Mouse (Mus musculus) stomach, embryonic 14.5 days (tissue): ENCODE results near the gene Lamb1. TPM values are rescaled to one million over a fixed set of nuclear protein-coding genes. Genes with fewer than 3 reads are reported as not detected.

Experiments
- ATAC-seq: fragments of 200-750 bp; cut with Nextera tagmentation; 2 replicates; pipeline ENCODE4 v1.8.0; 2017; ENCODE audit warnings: low read depth, moderate TSS enrichment; ENCODE audit not compliant: insufficient number of reproducible peaks, insufficient read depth, low FRiP score
- H3K27ac ChIP-seq: fragments of 300-500 bp; sonication (generic); 2 replicates; pipeline ENCODE4 v1.5.1; 2014; ENCODE audit warnings: mild to moderate bottlenecking, low read length, moderate library complexity, mixed read lengths
- H3K27me3 ChIP-seq: fragments of 300-500 bp; sonication (generic); 2 replicates; pipeline ENCODE4 v1.6.1; 2014; ENCODE audit warnings: low read length, control low read depth, mixed read lengths; ENCODE audit not compliant: control insufficient read depth, insufficient read depth
- H3K36me3 ChIP-seq: fragments of 300-500 bp; sonication (generic); 2 replicates; pipeline ENCODE4 v1.6.1; 2014; ENCODE audit warnings: mild to moderate bottlenecking, control low read depth, low read length, moderate library complexity, mixed read lengths; ENCODE audit not compliant: control insufficient read depth, insufficient read depth
- H3K4me1 ChIP-seq: fragments of 300-500 bp; sonication (generic); 2 replicates; pipeline ENCODE4 v1.6.1; 2014; ENCODE audit warnings: low read length, control low read depth, mixed read lengths; ENCODE audit not compliant: control insufficient read depth, insufficient read depth
- H3K4me2 ChIP-seq: fragments of 300-500 bp; sonication (generic); replicated peaks from 2 replicates; pipeline ENCODE4 v1.6.1; 2014; ENCODE audit warnings: low read depth, low read length, control low read depth
- H3K4me3 ChIP-seq: fragments of 300-500 bp; sonication (generic); 2 replicates; pipeline ENCODE4 v1.5.1; 2014; ENCODE audit warnings: low read depth, low read length, control low read depth
- H3K9ac ChIP-seq: fragments of 300-500 bp; sonication (generic); replicated peaks from 2 replicates; pipeline ENCODE4 v1.6.1; 2014; ENCODE audit warnings: low read depth, mild to moderate bottlenecking, control low read depth, low read length, moderate library complexity, mixed read lengths
- H3K9me3 ChIP-seq: fragments of 300-500 bp; sonication (generic); 2 replicates; pipeline ENCODE4 v1.6.1; 2016; ENCODE audit warnings: low read depth, low read length, control low read depth; ENCODE audit not compliant: control insufficient read depth
- WGBS: fragments of 180-500 bp; shearing (Covaris S2); extraction: QIAGEN DNeasy Blood & Tissue Kit; methylation state at CpG from one replicate; pipeline ENCODE4 v1.1.7; 2014; 5-methylcytosine and 5-hydroxymethylcytosine counted together
- polyA plus RNA-seq: library from polyadenylated mRNA; unstranded; fragments of >200 nt; fragmentation: Nextera tagmentation; extraction: Ambion mirVana; gene quantifications from 2 replicates; pipeline ENCODE4 v1.2.1, GENCODE M21; 2014

The Lamb1 gene
- polyA plus RNA-seq, 1 experiment from 2014 or later: 98.2 TPM

DNA sequence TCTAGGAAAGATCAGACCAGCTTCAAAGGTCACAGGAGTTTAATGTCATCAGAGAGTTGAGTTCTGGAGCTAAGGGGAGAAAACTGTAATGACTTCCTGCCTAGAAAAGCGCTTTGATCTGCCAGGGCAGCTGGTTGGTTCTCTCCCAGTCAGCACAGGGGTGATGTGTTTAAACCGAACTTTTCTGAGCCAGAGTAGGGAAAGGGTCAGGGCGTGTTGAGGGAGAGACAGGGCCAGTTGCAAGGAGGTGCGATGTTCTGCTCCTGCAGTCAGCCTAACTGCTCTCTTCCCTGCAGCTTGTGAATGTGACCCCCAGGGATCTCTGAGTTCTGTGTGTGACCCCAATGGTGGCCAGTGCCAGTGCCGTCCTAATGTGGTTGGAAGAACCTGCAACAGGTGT, 37.2 kb downstream of the Lamb1 start:
- no peak for ATAC-seq
- 59% methylated on average over 5 of the region's 5 CpGs for WGBS
- H3K27me3 ChIP-seq: no peaks in the 10 kb centered on the region

DNA sequence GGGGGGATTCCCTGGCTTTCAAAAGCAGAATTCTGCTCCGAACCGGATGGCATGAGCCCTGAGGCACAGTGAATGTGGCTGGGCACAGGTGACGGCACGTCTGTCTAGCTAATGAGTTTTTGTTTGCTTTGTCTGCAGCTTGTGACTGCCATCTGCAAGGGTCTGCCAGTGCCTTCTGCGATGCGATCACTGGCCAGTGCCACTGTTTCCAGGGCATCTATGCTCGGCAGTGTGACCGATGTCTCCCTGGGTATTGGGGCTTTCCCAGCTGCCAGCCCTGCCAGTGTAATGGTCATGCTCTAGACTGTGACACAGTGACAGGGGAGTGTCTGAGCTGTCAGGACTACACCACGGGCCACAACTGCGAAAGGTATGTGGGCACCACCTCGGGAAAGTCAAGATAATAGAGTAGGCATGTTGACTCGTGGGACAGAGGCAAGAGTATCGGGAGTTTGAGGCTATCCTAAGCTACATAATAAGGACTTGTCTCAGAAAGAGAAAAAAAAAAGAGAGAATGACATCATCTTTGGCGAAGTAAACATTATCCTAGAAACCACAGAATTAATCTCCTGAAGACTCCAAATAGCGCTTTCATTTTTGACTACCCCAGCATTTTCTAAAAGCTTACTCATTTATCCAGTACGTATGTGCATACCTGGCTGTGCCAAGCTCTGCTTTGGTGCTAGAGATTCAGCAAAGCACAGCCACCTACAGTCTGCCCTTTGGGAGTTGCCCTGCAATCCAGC, 37.9 kb downstream of the Lamb1 start:
- no peak for ATAC-seq
- Histone ChIP-seq H3K27me3 (no peaks in the 10 kb centered on the region), H3K4me1 (no peaks in the 10 kb centered on the region), H3K9ac (no peak overlapping the region), H3K27ac (no peak overlapping the region), H3K9me3 (no peaks in the 10 kb centered on the region), H3K4me3 (no peak overlapping the region), H3K36me3 (peaks cover 97% of the 10 kb centered on the region), H3K4me2 (no peak overlapping the region)
- WGBS: 82% methylated on average over 16 of the region's 16 CpGs

More for the DNA sequence above, 37.2 kb downstream of the Lamb1 start:
- no peak overlapping the region for H3K4me3 ChIP-seq
- H3K4me1 ChIP-seq: no peaks in the 10 kb centered on the region
- no peak overlapping the region for H3K4me2 ChIP-seq
- no peak overlapping the region for H3K9ac ChIP-seq
- no peak overlapping the region for H3K27ac ChIP-seq
- peaks cover 96% of the 10 kb centered on the region for H3K36me3 ChIP-seq
- H3K9me3 ChIP-seq: no peaks in the 10 kb centered on the region

DNA sequence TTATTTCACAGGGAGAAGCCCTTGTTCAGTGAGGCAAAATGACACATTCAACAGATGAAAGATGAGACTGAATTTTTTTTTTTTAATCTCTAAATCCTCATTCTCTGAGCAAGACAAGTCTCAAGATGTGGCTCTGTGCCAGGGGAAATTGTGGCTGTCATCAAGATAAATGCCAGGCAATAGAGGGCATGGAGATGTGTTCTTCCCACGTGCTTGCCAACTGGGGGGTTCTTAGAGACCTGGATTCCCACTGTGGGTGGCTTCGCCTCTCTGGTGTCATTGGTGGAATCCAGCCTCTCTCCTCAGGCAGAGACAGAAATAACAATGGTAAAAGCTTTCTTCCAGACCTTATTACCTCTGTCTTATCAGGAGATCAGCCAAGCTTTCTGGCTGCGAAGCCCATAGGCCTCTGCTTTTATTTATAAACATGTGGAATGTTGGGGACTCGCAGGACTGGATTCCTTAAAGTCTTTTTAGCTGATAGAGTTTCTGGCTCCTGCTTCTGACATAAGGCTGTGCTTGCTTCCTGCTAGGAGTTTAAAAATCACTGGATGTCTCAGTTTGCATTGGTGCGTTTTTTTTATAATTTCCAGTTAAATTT, 41.1 kb downstream of the Lamb1 start:
- Histone ChIP-seq H3K4me2 (no peak overlapping the region), H3K4me3 (no peak overlapping the region), H3K4me1 (no peaks in the 10 kb centered on the region), H3K9me3 (no peaks in the 10 kb centered on the region), H3K36me3 (peaks cover 90% of the 10 kb centered on the region), H3K9ac (no peak overlapping the region), H3K27me3 (no peaks in the 10 kb centered on the region), H3K27ac (no peak overlapping the region)
- WGBS: 55% methylated on average over 5 of the region's 5 CpGs
- ATAC-seq: no peak

DNA sequence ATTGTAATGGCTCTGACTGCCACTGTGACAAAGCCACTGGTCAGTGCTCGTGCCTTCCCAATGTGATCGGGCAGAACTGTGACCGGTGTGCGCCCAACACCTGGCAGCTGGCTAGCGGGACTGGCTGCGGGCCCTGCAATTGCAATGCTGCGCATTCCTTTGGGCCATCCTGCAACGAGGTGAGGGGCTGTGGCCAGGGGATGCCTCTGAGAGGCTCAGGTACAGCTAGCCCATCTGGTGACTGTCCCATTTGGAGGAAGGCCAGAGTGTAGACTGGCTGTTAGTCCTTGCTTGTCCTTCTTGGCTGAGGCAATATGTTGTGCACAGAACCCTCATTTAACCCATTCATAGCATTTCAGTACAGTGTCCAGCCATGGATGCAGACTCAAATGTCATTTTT, 42.0 kb downstream of the Lamb1 start:
- Histone ChIP-seq H3K9ac (no peak overlapping the region), H3K4me2 (no peak overlapping the region), H3K4me1 (no peaks in the 10 kb centered on the region), H3K9me3 (no peaks in the 10 kb centered on the region), H3K27ac (no peak overlapping the region), H3K36me3 (peaks cover 88% of the 10 kb centered on the region), H3K4me3 (no peak overlapping the region), H3K27me3 (no peaks in the 10 kb centered on the region)
- no peak for ATAC-seq
- WGBS: 93% methylated on average over 8 of the region's 8 CpGs

DNA sequence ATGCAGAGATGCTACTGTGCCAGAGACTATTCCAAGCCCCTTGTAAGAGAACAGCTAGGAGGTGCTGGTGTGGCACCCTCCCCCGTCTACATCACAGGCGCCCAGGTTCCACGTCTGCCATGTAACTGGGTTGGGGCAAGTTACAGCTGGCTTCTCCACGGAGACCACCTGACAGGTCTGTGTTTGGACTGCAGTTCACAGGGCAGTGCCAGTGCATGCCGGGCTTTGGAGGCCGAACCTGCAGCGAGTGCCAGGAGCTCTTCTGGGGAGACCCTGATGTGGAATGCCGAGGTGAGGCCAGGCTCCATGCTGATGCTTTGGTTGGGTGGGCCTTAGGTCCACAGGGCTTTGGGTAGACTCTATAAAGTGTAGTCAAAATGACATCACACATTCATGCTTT, 42.7 kb downstream of the Lamb1 start:
- Histone ChIP-seq H3K4me2 (no peak overlapping the region), H3K4me1 (no peaks in the 10 kb centered on the region), H3K9ac (no peak overlapping the region), H3K27ac (no peak overlapping the region), H3K4me3 (no peak overlapping the region), H3K36me3 (peaks cover 88% of the 10 kb centered on the region), H3K27me3 (no peaks in the 10 kb centered on the region), H3K9me3 (no peaks in the 10 kb centered on the region)
- 97% methylated on average over 8 of the region's 8 CpGs for WGBS
- ATAC-seq: no peak

DNA sequence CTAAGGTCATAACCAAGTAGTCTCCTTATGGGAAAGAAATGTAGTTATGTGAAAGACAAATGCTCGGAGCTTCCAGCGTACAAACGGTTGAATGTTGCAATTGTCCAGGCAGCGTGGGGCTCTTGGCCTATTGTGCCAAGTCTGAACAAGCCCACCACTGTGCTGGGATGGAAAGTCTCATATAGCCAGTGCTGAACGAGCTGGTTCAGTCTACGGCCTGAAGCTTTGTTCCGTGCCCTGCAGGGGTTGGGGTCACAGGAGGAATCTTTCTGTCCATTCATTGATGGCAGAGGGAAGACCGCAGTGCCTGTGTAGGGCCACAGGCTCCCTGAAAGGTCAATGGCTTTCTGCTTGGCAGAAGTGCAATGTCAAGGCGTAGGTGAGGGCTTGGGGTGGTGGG, 45.7 kb downstream of the Lamb1 start:
- Histone ChIP-seq H3K4me1 (no peaks in the 10 kb centered on the region), H3K36me3 (peaks cover 85% of the 10 kb centered on the region), H3K4me2 (no peak overlapping the region), H3K9me3 (no peaks in the 10 kb centered on the region; the same call in 1 of the 2 replicates), H3K27me3 (no peaks in the 10 kb centered on the region), H3K27ac (no peak overlapping the region), H3K4me3 (no peak overlapping the region), H3K9ac (no peak overlapping the region)
- 84% methylated on average over 9 of the region's 9 CpGs for WGBS
- no peak for ATAC-seq

DNA sequence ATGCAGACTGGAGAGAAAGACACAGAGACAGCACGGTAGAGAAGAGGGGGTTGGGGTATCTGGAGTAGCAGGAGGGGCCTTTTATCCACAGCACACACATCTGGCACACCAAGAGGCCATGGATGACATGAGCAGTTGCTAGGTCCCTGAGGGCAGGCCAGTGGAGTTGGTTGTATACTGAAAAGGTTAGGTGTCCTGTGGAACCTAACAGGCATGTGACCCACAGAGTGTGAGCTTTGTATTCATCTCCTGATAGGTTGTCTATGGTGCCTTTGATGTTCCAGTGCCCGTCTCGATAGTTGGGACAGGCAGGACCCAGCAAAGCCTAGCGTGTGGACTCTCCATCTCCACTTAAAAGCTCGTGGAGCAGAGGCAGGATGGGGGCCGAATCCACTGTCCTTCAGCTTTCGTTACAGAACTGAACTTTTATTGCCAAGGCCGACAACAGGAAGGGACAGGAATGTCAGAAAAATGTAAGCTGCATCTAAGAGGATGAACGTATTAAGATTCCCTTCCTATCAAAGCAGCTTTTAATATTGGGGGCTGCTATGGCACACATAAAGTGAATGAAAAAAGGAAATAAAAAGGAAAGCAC, 46.7 kb downstream of the Lamb1 start:
- Histone ChIP-seq H3K36me3 (peaks cover 87% of the 10 kb centered on the region), H3K4me3 (no peak overlapping the region), H3K9ac (no peak overlapping the region), H3K27me3 (no peaks in the 10 kb centered on the region), H3K9me3 (no peaks in the 10 kb centered on the region; the same call in 1 of the 2 replicates), H3K4me2 (no peak overlapping the region), H3K27ac (no peak overlapping the region), H3K4me1 (no peaks in the 10 kb centered on the region)
- 87% methylated on average over 9 of the region's 9 CpGs for WGBS
- no peak for ATAC-seq

DNA sequence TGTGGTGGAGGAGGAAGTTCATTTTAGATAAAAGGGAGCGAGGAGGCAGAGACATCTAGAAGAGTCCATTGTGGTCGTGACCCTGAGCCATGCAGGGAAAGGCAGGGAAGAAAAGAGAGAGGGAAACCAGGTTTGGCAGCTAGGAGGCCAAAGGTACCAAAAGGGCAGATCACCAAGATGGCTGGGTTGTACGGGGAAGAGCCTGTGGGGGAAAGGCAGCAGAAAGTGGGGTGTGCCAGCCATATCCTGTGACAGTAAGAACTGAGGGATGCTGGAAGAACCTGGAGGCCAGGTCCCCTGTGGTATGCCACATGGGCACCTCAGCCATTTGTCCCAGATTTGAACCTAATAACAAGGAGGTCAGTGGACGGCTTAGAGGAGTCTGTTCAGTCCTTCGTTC, 47.2 kb downstream of the Lamb1 start:
- Histone ChIP-seq H3K9ac (no peak overlapping the region), H3K36me3 (peaks cover 86% of the 10 kb centered on the region), H3K4me2 (no peak overlapping the region), H3K27ac (no peak overlapping the region), H3K27me3 (no peaks in the 10 kb centered on the region), H3K4me3 (no peak overlapping the region), H3K4me1 (no peaks in the 10 kb centered on the region), H3K9me3 (no peaks in the 10 kb centered on the region; the same call in 1 of the 2 replicates)
- WGBS: 92% methylated on average over 5 of the region's 5 CpGs
- no peak for ATAC-seq
